8 mouse cellular contexts compared by ENCODE assay signal in genomic region chr2:154942546-154942945, GRCm38 (mm10). TPM values are rescaled to one million over a fixed set of nuclear protein-coding genes. Genes with fewer than 3 reads are reported as not detected.
DNase-seq lines count a peak whose midpoint lies in the region; ATAC-seq and TF ChIP-seq lines count a peak whose summit lies in the region.

No protein-coding gene starts in this region.

- H3K27me3 ChIP-seq in heart, embryonic 13.5 days (replicated peaks), result peaks cover 2% of the 10 kb centered on the region; the same call in 1 of the 2 replicates
- no peaks in the 10 kb centered on the region for H3K27me3 ChIP-seq in neural tube, embryonic 12.5 days (replicated peaks)
- no peaks in the 10 kb centered on the region for H3K27me3 ChIP-seq in intestine, postnatal 0 days (replicated peaks; ENCODE audit: control insufficient read depth, insufficient read depth, low read length)

- intact Hi-C loops in gastrocnemius, postnatal 14 days (cut with DNase I; ENCODE audit: low total_unique reads), result loop anchor here (5.0 kb wide), 2 partner anchors 230 to 295 kb away; no protein-coding TSS in a partner anchor

- no peak for ATAC-seq in heart, embryonic 13.5 days (ENCODE audit: extremely low read depth, insufficient number of reproducible peaks, low FRiP score, low TSS enrichment)
- ATAC-seq in neural tube, embryonic 12.5 days (ENCODE audit: low FRiP score, low read depth), result no peak
- ATAC-seq in intestine, postnatal 0 days, result no peak

- WGBS in heart, embryonic 13.5 days, result 53% methylated on average over 11 of the region's 11 CpGs
- WGBS in neural tube, embryonic 12.5 days, result 33% methylated on average over 11 of the region's 11 CpGs
- WGBS in intestine, postnatal 0 days, result 66% methylated on average over 11 of the region's 11 CpGs

- H3K9ac ChIP-seq in heart, embryonic 13.5 days, result peak overlapping the region; percentile 72; the same call in 1 of the 2 replicates
- no peak overlapping the region for H3K9ac ChIP-seq in neural tube, embryonic 12.5 days
- H3K9ac ChIP-seq in intestine, postnatal 0 days (ENCODE audit: low read depth, low read length), result no peak overlapping the region

- H3K9me3 ChIP-seq in heart, embryonic 13.5 days, result no peaks in the 10 kb centered on the region
- H3K9me3 ChIP-seq in neural tube, embryonic 12.5 days, result no peaks in the 10 kb centered on the region
- no peaks in the 10 kb centered on the region for H3K9me3 ChIP-seq in intestine, postnatal 0 days (ENCODE audit: control insufficient read depth)

- peak overlapping the region; percentile 61 for H3K4me2 ChIP-seq in heart, embryonic 13.5 days
- peak overlapping the region; percentile 27 for H3K4me2 ChIP-seq in neural tube, embryonic 12.5 days (replicated peaks)
- H3K4me2 ChIP-seq in intestine, postnatal 0 days (replicated peaks; ENCODE audit: low read depth), result peak overlapping the region; percentile 58

- H3K27ac ChIP-seq in heart, embryonic 13.5 days (replicated peaks), result no peak overlapping the region
- no peak overlapping the region for H3K27ac ChIP-seq in neural tube, embryonic 12.5 days
- no peak overlapping the region for H3K27ac ChIP-seq in intestine, postnatal 0 days (ENCODE audit: low read depth, low read length)

- H3K4me1 ChIP-seq in heart, embryonic 13.5 days, result peaks cover 10% of the 10 kb centered on the region
- peaks cover 5% of the 10 kb centered on the region; the same call in 1 of the 2 replicates for H3K4me1 ChIP-seq in neural tube, embryonic 12.5 days
- no peaks in the 10 kb centered on the region for H3K4me1 ChIP-seq in intestine, postnatal 0 days (replicated peaks; ENCODE audit: control insufficient read depth, insufficient read depth, low read length)

- H3K36me3 ChIP-seq in heart, embryonic 13.5 days, result no peaks in the 10 kb centered on the region
- H3K36me3 ChIP-seq in neural tube, embryonic 12.5 days, result no peaks in the 10 kb centered on the region
- no peaks in the 10 kb centered on the region for H3K36me3 ChIP-seq in intestine, postnatal 0 days (ENCODE audit: control insufficient read depth, insufficient read depth)

- DNase-seq in heart, adult 18-20 months, result no peak
- DNase-seq in neural tube, embryonic 10.5 days (ENCODE audit: extremely low spot score, low spot score), result no peak
- no peak for DNase-seq in spleen, postnatal 10 days (ENCODE audit: low spot score in 2 of 2)
- DNase-seq in kidney, postnatal 25 days, result no peak
- no peak for DNase-seq in gastrocnemius, postnatal 14 days

- TF ChIP-seq CTCF in intestine, postnatal 0 days (IDR thresholded peaks at IDR 0.05; ENCODE audit: low read depth), result no peak

- H3K4me3 ChIP-seq in heart, embryonic 13.5 days, result no peak overlapping the region
- no peak overlapping the region for H3K4me3 ChIP-seq in neural tube, embryonic 12.5 days
- 0 out of 2 replicates have a peak overlapping the region, but pooled peaks have one; percentile 30 for H3K4me3 ChIP-seq in intestine, postnatal 0 days (ENCODE audit: low read depth, low read length)

RNA-seq across cellular contexts. Expression of gene Eif2s2, which starts 49.8 kb away (rescaled TPM):
- 63.9 and 70.2 TPM in 2 replicates for polyA plus RNA-seq in heart, embryonic 13.5 days (2015; fragmentation: Nextera tagmentation; extraction: Ambion mirVana)
- total RNA-seq in heart, adult 18-20 months (2021), result 10 to 100 TPM; 54.8 to 56.8 TPM
- polyA plus RNA-seq in neural tube, embryonic 12.5 days (2016; fragmentation: Nextera tagmentation; extraction: Ambion mirVana), result 83.6 and 88.1 TPM in 2 replicates
- 80.4 and 85.5 TPM in 2 replicates for polyA plus RNA-seq in intestine, postnatal 0 days (2015; fragmentation: Nextera tagmentation; extraction: Ambion mirVana)
- total RNA-seq in gastrocnemius, postnatal 14 days (2021), result 100 to 1,000 TPM in 1 of 2 experiments, 10 to 100 TPM in 1; 94.5 to 106 TPM
